Mouse (Mus musculus): ENCODE data around the gene Atf6. TPM values are rescaled to one million over a fixed set of nuclear protein-coding genes. Genes with fewer than 3 reads are reported as not detected.

Atf6 gene
- polyA plus RNA-seq, 1 experiment = 14.5 TPM

- no peak overlapping the region for H3K4me3 ChIP-seq (ENCODE audit: insufficient read depth, low read depth, low read length)
- H3K27ac ChIP-seq (replicated peaks; ENCODE audit: low read depth, low read length) = no peak overlapping the region
- no peaks in the 10 kb centered on the region for H3K4me1 ChIP-seq (ENCODE audit: control insufficient read depth, insufficient read depth, insufficient read length, low read length)
Observed at GRCm38 (mm10) chr1:170732596-170732890, 135.0 kb downstream of the Atf6 start.

- no peaks in the 10 kb centered on the region for H3K4me1 ChIP-seq (ENCODE audit: control insufficient read depth, insufficient read depth, insufficient read length, low read length)
- no peak overlapping the region for H3K27ac ChIP-seq (replicated peaks; ENCODE audit: low read depth, low read length)
- H3K4me3 ChIP-seq (ENCODE audit: insufficient read depth, low read depth, low read length) = no peak overlapping the region
Observed at GRCm38 (mm10) chr1:170731865-170732595, 135.5 kb downstream of the Atf6 start.

GRCm38 (mm10) chr1:170729267-170729962, 138.2 kb downstream of the Atf6 start:
- H3K4me3 ChIP-seq (ENCODE audit: insufficient read depth, low read depth, low read length) = no peak overlapping the region
- H3K27ac ChIP-seq (replicated peaks; ENCODE audit: low read depth, low read length) = no peak overlapping the region
- H3K4me1 ChIP-seq (ENCODE audit: control insufficient read depth, insufficient read depth, insufficient read length, low read length) = no peaks in the 10 kb centered on the region

GRCm38 (mm10) chr1:170728524-170728923, 139.0 kb downstream of the Atf6 start:
- Histone ChIP-seq H3K4me3 (ENCODE audit: insufficient read depth, low read depth, low read length) (no peak overlapping the region), H3K4me1 (ENCODE audit: control insufficient read depth, insufficient read depth, insufficient read length, low read length) (no peaks in the 10 kb centered on the region; the same call in 1 of the 2 replicates), H3K27ac (replicated peaks; ENCODE audit: low read depth, low read length) (no peak overlapping the region)

GRCm38 (mm10) chr1:170721560-170721959, 146.0 kb downstream of the Atf6 start:
- Histone ChIP-seq H3K4me3 (ENCODE audit: insufficient read depth, low read depth, low read length) (no peak overlapping the region), H3K27ac (replicated peaks; ENCODE audit: low read depth, low read length) (no peak overlapping the region), H3K4me1 (ENCODE audit: control insufficient read depth, insufficient read depth, insufficient read length, low read length) (peaks cover 9% of the 10 kb centered on the region)

- peaks cover 9% of the 10 kb centered on the region for H3K4me1 ChIP-seq (ENCODE audit: control insufficient read depth, insufficient read depth, insufficient read length, low read length)
- H3K27ac ChIP-seq (replicated peaks; ENCODE audit: low read depth, low read length) = no peak overlapping the region
- no peak overlapping the region for H3K4me3 ChIP-seq (ENCODE audit: insufficient read depth, low read depth, low read length)
Observed at GRCm38 (mm10) chr1:170718133-170718810, 149.3 kb downstream of the Atf6 start.

- no peak overlapping the region for H3K4me3 ChIP-seq (ENCODE audit: insufficient read depth, low read depth, low read length)
- H3K27ac ChIP-seq (replicated peaks; ENCODE audit: low read depth, low read length) = no peak overlapping the region
- H3K4me1 ChIP-seq (ENCODE audit: control insufficient read depth, insufficient read depth, insufficient read length, low read length) = peaks cover 9% of the 10 kb centered on the region
Observed at GRCm38 (mm10) chr1:170717241-170717828, 150.2 kb downstream of the Atf6 start.

- H3K27ac ChIP-seq (replicated peaks; ENCODE audit: low read depth, low read length) = no peak overlapping the region
- H3K4me1 ChIP-seq (ENCODE audit: control insufficient read depth, insufficient read depth, insufficient read length, low read length) = no peaks in the 10 kb centered on the region
- H3K4me3 ChIP-seq (ENCODE audit: insufficient read depth, low read depth, low read length) = no peak overlapping the region
Observed at GRCm38 (mm10) chr1:170711731-170712130, 155.8 kb downstream of the Atf6 start.

GRCm38 (mm10) chr1:170709969-170710368, 157.6 kb downstream of the Atf6 start:
- H3K4me3 ChIP-seq (ENCODE audit: insufficient read depth, low read depth, low read length) = no peak overlapping the region
- H3K27ac ChIP-seq (replicated peaks; ENCODE audit: low read depth, low read length) = no peak overlapping the region
- no peaks in the 10 kb centered on the region for H3K4me1 ChIP-seq (ENCODE audit: control insufficient read depth, insufficient read depth, insufficient read length, low read length)

- no peak overlapping the region for H3K27ac ChIP-seq (replicated peaks; ENCODE audit: low read depth, low read length)
- no peak overlapping the region for H3K4me3 ChIP-seq (ENCODE audit: insufficient read depth, low read depth, low read length)
- H3K4me1 ChIP-seq (ENCODE audit: control insufficient read depth, insufficient read depth, insufficient read length, low read length) = no peaks in the 10 kb centered on the region
Observed at GRCm38 (mm10) chr1:170709481-170709880, 158.1 kb downstream of the Atf6 start.

- Histone ChIP-seq H3K27ac (replicated peaks; ENCODE audit: low read depth, low read length) (peak overlapping the region; percentile 34; the same call in 1 of the 2 replicates), H3K4me1 (ENCODE audit: control insufficient read depth, insufficient read depth, insufficient read length, low read length) (no peaks in the 10 kb centered on the region), H3K4me3 (ENCODE audit: insufficient read depth, low read depth, low read length) (no peak overlapping the region)
Observed at GRCm38 (mm10) chr1:170709034-170709433, 158.5 kb downstream of the Atf6 start.

GRCm38 (mm10) chr1:170706046-170706445, 161.5 kb downstream of the Atf6 start:
- Histone ChIP-seq H3K4me1 (ENCODE audit: control insufficient read depth, insufficient read depth, insufficient read length, low read length) (peaks cover 2% of the 10 kb centered on the region; the same call in 1 of the 2 replicates), H3K27ac (replicated peaks; ENCODE audit: low read depth, low read length) (no peak overlapping the region), H3K4me3 (ENCODE audit: insufficient read depth, low read depth, low read length) (no peak overlapping the region)

- Histone ChIP-seq H3K4me3 (ENCODE audit: insufficient read depth, low read depth, low read length) (no peak overlapping the region), H3K27ac (replicated peaks; ENCODE audit: low read depth, low read length) (no peak overlapping the region), H3K4me1 (ENCODE audit: control insufficient read depth, insufficient read depth, insufficient read length, low read length) (peaks cover 2% of the 10 kb centered on the region; the same call in 1 of the 2 replicates)
Observed at GRCm38 (mm10) chr1:170704911-170705594, 162.5 kb downstream of the Atf6 start.

- peaks cover 2% of the 10 kb centered on the region; the same call in 1 of the 2 replicates for H3K4me1 ChIP-seq (ENCODE audit: control insufficient read depth, insufficient read depth, insufficient read length, low read length)
- H3K27ac ChIP-seq (replicated peaks; ENCODE audit: low read depth, low read length) = no peak overlapping the region
- H3K4me3 ChIP-seq (ENCODE audit: insufficient read depth, low read depth, low read length) = no peak overlapping the region
Observed at GRCm38 (mm10) chr1:170704103-170704502, 163.5 kb downstream of the Atf6 start.

- no peak overlapping the region for H3K4me3 ChIP-seq (ENCODE audit: insufficient read depth, low read depth, low read length)
Observed at GRCm38 (mm10) chr1:170702958-170703357, 164.6 kb downstream of the Atf6 start.

More at GRCm38 (mm10) chr1:170702958-170703357, 164.6 kb downstream of the Atf6 start:
- Histone ChIP-seq H3K27ac (replicated peaks; ENCODE audit: low read depth, low read length) (no peak overlapping the region), H3K4me1 (ENCODE audit: control insufficient read depth, insufficient read depth, insufficient read length, low read length) (peaks cover 4% of the 10 kb centered on the region)

Data from brown adipose tissue, adult 24 weeks (tissue).